Mouse (Mus musculus): ENCODE measurements at regions not wholly inside any gene's neighbourhood (a gene's known extent, or its start where the extent isn't known, plus 50 kb on each side); places are given as distances from the start of the nearest gene placed in this dataset.

DNA sequence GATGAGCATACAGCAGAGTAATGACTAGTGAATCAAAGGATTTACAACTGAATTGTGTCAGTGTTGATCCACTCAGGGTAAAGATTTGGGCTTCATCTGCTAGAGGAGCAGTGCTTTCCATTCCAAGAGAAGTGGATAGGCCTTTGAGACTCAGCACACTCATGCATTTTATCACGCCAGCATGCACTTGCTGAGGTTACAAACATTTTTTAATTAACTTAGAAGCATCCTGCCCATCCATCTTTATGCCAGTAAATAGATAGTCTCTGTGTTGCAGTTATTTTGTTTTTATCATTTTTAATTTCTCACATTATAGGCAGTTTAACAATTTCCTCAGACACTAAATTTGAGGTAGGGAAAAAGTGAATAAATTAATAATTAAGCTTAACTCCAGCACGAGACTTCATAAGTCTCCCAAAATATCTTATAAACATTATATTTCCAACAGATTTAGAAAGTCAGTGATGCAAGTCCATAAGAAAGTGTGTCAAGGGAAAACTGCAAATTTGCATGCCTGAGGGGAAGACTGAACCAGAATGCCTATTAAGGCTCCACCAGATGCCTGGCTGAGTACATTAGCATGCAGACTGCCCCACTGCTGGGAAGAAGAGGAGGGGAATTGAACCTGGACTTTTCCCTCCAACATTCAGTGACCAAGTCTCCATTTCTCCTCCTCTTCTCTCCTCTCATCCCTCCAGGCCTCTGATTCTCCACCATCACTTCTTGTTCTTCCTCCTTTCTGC lies 180.2 kb upstream of the Nwd2 start:
- TF ChIP-seq EP300 (IDR thresholded peaks at IDR 0.05; ENCODE audit: low read depth) (no peak), CTCF (IDR thresholded peaks at IDR 0.05; ENCODE audit: low read depth) (no peak)

Measured in heart, postnatal 0 days (tissue).